Mouse (Mus musculus) liver, embryonic 18 days (tissue): ENCODE data around the gene Gm3336. TPM values are rescaled to one million over a fixed set of nuclear protein-coding genes. Genes with fewer than 3 reads are reported as not detected.

Source experiments
- polyA plus RNA-seq: library from polyadenylated mRNA; depleted of rRNA; stranded (reverse); fragments of >200 nt; gene quantifications from 2 replicates; pipeline ENCODE4 v1.2.3, GENCODE M21; 2012; rRNA removed

The Gm3336 gene
- polyA plus RNA-seq = 0.02 and 0.05 TPM in 2 replicates

GRCm38 (mm10) chr8:70718297-70718696 is at the start of gene Gm3336:
Gm3336 (plus strand) TSS chr8:70718543.

GRCm38 (mm10) chr8:70673079-70673856 is 45.1 kb upstream of the Gm3336 start, which contains the start of gene Lsm4:
Lsm4 (plus strand) TSS chr8:70673248.

GRCm38 (mm10) chr8:70698310-70699109 is 19.8 kb upstream of the Gm3336 start, which contains the start of gene Jund:
Jund (plus strand) TSS chr8:70698949.

GRCm38 (mm10) chr8:70703287-70703686 is 15.1 kb upstream of the Gm3336 start, which contains the start of gene Iqcn:
Iqcn (plus strand) TSS chr8:70703457.

GRCm38 (mm10) chr8:70723486-70724210 is 5.3 kb downstream of the Gm3336 start, which contains the start of gene Pde4c:
Pde4c (plus strand) TSS chr8:70723720.

GRCm38 (mm10) chr8:70754043-70754870 is 35.9 kb downstream of the Gm3336 start, which contains the start of gene Rab3a:
Rab3a (plus strand) TSS chr8:70754679.

GRCm38 (mm10) chr8:70760775-70761406 is 42.5 kb downstream of the Gm3336 start, which contains the start of gene Mpv17l2:
Mpv17l2 (minus strand) TSS chr8:70760946.

Other genes with a start within 250 kb of the Gm3336 start
- gene Klhl26, start 241.6 kb upstream of the Gm3336 start, polyA plus RNA-seq = 7.9 and 9.8 TPM in 2 replicates
- 0.02 and 0.08 TPM in 2 replicates for gene Tmem59l, start 231.2 kb upstream of the Gm3336 start, polyA plus RNA-seq
- gene Crlf1, start 225.4 kb upstream of the Gm3336 start, polyA plus RNA-seq = 0.22 and 0.23 TPM in 2 replicates
- gene Rex1bd, start 211.8 kb upstream of the Gm3336 start, polyA plus RNA-seq = 43.3 and 47.6 TPM in 2 replicates
- gene Uba52, start 207.7 kb upstream of the Gm3336 start, polyA plus RNA-seq = 848 and 888 TPM in 2 replicates
- 154 and 168 TPM in 2 replicates for gene Fkbp8, start 190.8 kb upstream of the Gm3336 start, polyA plus RNA-seq
- gene Kxd1, start 190.6 kb upstream of the Gm3336 start, polyA plus RNA-seq = 35.7 and 38.3 TPM in 2 replicates
- gene Ell, start 179.1 kb upstream of the Gm3336 start, polyA plus RNA-seq = 13.9 and 18.2 TPM in 2 replicates
- gene Isyna1, start 124.2 kb upstream of the Gm3336 start, polyA plus RNA-seq = 26.1 and 31.4 TPM in 2 replicates
- gene Ssbp4, start 109.7 kb upstream of the Gm3336 start, polyA plus RNA-seq = 24.5 and 28.9 TPM in 2 replicates
- 8.3 and 9.3 TPM in 2 replicates for gene Lrrc25, start 102.4 kb upstream of the Gm3336 start, polyA plus RNA-seq
- gene Gdf15, start 86.1 kb upstream of the Gm3336 start, polyA plus RNA-seq = 3.7 and 6.3 TPM in 2 replicates
- gene Pgpep1, start 58.2 kb upstream of the Gm3336 start, polyA plus RNA-seq = 19.5 and 19.7 TPM in 2 replicates
- 71.8 and 85.1 TPM in 2 replicates for gene Lsm4, start 45.3 kb upstream of the Gm3336 start, polyA plus RNA-seq
- gene Jund, start 19.6 kb upstream of the Gm3336 start, polyA plus RNA-seq = 48.4 and 51.5 TPM in 2 replicates
- gene Iqcn, start 15.1 kb upstream of the Gm3336 start, polyA plus RNA-seq = not detected in 2 replicates
- 6.5 and 7.5 TPM in 2 replicates for gene Pde4c, start 5.2 kb downstream of the Gm3336 start, polyA plus RNA-seq
- gene Rab3a, start 36.1 kb downstream of the Gm3336 start, polyA plus RNA-seq = 3.5 and 4.2 TPM in 2 replicates
- gene Mpv17l2, start 42.4 kb downstream of the Gm3336 start, polyA plus RNA-seq = 21.9 and 22.3 TPM in 2 replicates
- gene Pik3r2, start 58.2 kb downstream of the Gm3336 start, polyA plus RNA-seq = 10.5 and 12.6 TPM in 2 replicates
- gene Mast3, start 86.5 kb downstream of the Gm3336 start, polyA plus RNA-seq = 23.3 and 28.2 TPM in 2 replicates
- 0.15 and 0.20 TPM in 2 replicates for gene Il12rb1, start 89.9 kb downstream of the Gm3336 start, polyA plus RNA-seq
- gene Arrdc2, start 121.2 kb downstream of the Gm3336 start, polyA plus RNA-seq = 22.0 and 23.3 TPM in 2 replicates
- gene Kcnn1, start 144.7 kb downstream of the Gm3336 start, polyA plus RNA-seq = 0.53 and 0.66 TPM in 2 replicates
- gene Ccdc124, start 155.4 kb downstream of the Gm3336 start, polyA plus RNA-seq = 20.6 and 21.4 TPM in 2 replicates
- 0.10 and 0.19 TPM in 2 replicates for gene Slc5a5, start 174.2 kb downstream of the Gm3336 start, polyA plus RNA-seq
- 2,497 and 2,930 TPM in 2 replicates for gene Rpl18a, start 178.9 kb downstream of the Gm3336 start, polyA plus RNA-seq
- 8.3 and 9.9 TPM in 2 replicates for gene Map1s, start 187.4 kb downstream of the Gm3336 start, polyA plus RNA-seq